Mouse (Mus musculus) testis, postnatal 10 days (tissue): ENCODE measurements around the gene Frzb.
A peak's percentile ranks its signal among the peaks of the same experiment; 100 is the strongest.
"Not testable (repeated sequence)": the region's sequence is repeated elsewhere in the genome, so short reads cannot be mapped to it uniquely, and the experiment has no call there.

ENCODE experiments used
- DNase-seq: peaks from one replicate; pipeline ENCODE4 v3.0.0; 2021; ENCODE audit warnings: low spot score

Frzb gene

DNA sequence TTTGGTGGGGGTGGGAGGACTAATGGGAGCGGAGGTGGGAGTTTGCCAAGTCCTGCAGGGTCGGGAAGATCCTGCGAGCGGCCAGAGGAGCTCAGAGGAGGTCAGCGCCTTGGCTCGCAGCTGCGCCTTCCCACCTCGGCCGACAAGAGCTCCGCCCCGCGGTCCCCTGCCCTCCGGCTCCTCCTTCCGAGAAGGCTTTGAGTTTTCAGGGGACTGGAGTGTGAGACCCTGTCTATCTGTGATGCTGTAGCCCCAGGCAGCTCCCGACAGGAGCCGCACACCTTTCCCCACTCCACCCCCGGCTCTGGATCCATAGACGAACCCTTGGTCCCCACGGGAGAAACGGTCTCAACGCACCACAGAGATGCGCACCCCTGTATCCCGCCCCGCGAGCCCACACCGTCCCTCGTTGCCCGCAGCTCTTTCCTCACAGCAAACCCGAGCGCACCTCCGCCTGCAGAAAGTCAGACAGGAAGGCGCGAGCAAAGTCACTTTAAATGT, at the start of gene Frzb:
Gene Frzb (minus strand): TSS at position 335 of the 501 bp plus-strand sequence.
- peak; percentile 76 for DNase-seq

DNA sequence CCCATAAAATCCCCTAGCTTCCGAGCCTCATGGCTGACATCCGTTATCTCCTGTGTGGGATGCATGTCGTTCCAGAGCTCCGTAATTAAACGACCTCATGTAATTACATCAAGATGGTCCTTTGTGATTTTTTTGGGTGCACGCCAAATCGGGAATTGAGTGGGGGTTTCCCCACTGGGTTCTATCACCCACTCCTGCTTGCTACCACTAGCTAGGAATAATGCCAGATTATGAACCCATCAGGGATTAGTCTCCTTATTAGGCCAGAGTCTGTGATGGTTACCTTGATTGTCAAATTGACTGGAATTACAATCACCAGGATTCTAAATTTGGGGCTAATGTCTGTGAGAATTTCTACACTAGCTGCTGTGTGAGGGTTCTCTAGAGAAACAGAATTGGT, 47.9 kb upstream of the Frzb start:
- DNase-seq: not testable (repeated sequence)

DNA sequence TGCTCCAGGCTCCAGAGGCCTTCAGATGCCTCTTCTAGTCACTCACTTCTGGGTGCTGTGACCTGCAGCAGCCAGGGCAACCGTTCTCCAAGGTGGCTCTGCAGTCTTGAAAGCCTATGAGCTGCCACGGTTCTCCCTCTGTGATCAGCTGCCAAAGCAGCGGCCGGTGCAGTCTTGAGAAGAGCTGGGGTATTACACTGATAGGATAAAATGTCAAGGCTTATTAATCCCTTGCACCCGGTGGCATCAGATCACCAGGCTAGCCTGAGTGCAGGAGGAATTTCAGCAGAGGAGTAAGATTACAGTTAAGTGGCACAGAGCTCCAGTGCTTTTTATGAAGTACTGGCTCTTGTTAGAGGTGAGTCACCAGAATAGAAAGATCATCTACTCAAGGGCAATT, 39.4 kb upstream of the Frzb start:
- DNase-seq: no peak

DNA sequence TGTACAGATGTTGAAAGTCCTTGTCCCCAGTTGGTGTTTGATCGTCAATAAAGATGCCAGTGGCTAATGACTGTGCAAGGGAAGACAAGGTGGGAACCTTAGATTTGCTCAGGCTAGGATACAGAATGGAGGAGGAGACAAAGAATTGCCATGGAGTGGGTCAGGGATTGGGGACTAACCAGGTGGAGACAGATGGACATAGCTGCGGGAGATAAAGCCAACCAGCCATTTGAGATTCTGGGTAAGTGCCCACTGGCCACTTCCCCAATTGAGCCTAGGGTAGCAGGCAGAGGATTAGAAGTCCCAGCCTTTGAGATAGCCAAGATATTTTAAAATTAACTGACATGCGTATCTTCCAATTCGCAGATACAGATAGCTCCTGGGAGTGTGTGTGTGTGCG, 37.5 kb upstream of the Frzb start:
- no peak for DNase-seq

DNA sequence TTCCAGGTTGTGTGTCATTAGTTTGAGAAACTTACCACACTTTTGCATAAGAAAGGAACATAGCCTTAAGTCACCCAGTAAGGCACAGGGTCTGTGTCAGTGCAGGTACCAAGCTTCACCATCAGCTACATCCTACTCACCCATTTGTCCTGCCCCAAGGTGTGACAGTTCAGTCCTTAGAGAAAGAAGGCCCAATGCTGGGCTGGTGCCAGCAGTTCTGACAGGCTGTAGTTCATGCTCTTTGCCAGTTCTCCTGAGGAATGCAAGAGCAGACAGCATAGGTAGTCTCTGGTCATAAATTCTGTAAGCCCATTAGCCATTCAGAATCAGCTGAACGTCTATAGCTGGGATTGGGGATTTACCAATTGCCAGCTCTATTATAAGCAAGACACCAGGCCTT, 28.4 kb upstream of the Frzb start:
- no peak for DNase-seq

DNA sequence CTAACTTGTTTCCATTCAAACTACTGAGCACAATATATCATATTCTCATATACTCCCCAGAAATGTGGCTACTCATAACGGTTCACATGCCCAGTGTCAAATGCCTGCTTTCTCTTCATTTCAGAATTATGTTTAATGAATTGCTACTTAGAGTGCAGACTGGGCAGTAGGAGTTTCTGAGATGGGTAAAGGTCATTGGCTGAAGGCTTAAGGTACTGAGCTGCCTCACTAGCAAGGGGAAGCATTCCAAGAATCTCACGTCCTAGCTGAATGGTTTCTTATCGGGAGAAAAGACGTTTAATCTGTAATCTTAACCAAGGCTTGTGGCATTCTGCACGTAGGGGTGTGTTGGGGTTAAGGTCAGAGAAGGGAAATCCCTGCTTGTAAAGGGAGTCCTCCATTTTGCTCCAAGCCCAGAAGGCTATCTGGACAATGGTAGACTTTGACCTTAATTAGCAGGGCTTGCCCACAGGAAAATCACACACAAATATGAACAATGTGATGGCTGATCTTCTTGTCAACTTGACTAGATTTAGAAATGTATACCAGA, 26.9 kb upstream of the Frzb start:
- no peak for DNase-seq

DNA sequence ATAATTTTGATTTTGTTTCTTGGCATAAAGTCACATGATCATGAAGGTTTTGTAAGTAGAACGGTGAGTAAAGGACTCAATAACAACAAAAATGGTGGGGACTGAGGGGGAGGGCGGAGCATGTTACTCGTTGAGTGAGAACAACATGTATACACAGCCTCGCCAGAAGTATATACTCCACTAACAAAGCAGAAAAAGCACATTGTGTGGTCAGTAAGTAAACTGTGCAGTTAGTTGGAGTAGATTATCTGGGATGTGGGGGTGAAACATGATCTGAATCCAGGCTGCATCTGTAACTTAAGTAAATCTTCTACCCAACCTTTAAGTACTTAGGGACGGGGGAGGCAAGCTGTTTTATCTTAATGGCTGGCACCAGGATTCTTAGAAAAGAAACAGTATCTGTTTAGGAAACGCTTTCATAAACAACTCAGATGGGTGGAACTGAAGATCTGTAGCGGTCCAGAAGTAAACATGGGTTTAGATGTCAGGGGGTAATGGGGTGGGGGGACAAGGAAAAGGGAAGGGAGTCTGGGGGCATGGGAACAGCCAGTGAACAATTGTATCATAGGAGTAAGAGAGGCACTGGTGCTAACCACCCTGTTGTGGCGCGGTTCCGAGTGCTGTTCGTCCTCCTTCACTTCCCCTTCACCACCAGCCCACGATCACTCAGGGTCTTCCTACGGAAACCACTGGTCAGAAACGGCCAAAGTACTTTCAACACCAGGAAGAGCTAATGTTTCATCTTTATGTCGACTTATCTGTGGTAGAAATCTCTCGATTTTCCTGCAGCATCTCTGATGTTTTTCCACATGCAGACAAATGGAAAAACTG, 18.8 kb upstream of the Frzb start:
- DNase-seq: no peak

DNA sequence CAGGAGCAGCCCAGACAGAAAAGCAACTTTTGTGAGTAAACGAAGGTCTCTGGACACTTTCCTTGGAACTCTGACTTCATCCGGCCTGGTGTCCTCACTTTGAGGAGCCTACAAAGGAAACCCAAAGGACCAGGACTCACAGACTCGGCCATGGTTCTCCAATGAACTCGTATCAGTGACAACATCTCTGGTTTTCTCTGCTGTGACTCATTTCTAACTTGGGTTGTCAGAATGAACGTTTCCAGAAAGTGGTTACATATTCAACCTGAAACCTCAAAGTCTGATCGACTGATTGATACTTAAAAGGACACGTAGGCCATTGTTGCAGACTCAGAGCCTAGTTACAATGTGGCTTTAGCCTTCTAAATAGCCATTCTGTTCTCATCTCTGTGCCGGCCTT, 14.4 kb upstream of the Frzb start:
- no peak for DNase-seq

DNA sequence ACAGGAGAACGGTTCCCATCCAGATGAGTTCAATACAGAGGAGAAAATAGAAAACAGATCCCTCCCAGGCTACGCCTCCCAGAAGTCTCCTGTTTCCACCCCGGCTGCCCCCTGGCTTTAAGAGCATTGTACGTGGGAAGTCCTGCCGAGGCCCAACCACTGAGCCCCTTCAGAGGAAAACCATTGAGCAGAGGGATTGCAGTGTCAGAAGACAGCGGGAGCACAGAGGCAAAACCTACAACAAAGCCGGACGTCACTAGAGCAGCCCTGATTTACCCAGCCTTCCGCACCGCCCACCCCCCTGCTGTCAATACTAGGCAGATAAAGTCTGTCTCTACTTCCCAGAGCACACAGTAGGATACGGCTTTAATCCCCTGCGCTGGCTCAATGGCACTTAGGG, 806 bp upstream of the Frzb start:
- DNase-seq: no peak

DNA sequence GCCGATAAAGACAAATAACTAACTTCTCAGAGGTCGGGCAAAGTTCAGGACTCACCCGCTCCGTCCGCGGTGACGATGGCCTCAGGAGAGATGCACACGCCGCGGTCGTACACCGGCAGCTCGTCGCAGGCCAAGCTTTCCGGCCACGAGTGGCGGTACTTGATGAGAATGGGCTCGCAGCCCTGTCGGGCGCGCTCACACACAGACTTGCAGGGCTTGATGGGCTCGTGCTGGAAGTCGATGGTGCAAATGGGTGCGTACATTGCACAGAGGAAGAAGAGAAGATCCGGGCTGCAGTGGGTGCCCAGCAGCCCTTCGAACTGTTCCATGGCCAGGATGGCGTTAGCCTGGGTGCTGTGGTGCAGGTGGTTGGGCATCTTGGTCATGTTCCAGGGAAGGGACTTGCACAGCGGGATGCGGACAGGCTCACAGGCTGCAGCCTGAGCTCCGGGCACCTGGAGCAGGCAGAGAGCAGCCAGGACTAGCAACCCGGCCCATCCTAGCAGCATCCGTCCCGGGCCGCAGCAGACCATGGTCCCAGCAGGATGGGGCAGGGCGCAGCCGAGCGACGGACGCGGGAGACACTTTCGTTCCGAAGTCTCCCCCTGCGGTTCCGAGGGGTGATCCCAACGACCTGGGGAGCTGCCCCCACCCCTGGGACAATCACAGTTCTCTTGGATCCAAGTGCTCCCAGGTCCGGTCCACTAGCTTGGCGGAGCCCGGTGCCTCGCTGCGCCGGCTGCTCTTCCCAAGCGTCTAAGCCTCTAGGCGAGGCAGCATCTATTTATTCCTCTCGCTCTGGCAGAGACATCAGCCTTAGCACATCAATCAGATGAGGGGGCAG, 895 bp downstream of the Frzb start:
- peak; percentile 58 for DNase-seq

DNA sequence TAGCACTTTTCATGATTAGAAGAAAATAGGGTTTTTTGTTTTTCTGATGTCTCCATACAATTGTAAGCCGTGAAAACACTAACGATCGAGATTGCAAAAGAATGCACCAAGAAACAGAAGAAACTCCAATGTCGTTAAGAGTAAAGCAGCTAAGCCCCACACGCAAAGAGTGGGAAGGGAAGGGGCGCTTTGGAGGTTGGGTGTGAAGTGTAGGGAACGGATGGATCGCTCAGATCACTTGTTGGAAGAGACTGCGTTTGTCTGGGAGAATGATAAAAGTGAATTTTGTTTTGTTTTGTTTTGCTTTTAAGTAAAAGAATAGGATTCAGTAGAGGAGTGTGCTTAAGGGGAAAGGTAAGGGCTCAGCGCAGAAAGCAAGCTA, 1.5 kb downstream of the Frzb start:
- no peak for DNase-seq

DNA sequence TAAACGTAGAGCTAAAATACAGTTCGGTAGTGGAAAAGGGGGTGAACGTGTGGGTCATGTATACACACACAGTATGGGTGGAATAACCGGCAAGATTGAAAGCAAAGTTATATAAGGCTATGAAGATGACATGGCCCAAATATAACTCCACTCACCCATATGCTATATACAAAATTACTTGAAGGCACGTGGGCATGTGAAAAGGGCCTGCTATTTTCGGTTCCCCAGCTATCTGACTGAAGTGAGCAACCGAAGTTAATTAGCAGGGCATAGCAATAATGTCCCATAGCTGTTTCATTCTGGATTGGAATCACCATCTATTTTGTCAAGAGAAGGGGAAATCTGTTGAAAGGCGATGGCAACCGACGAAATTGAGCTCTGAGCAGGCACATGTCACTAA, 1.9 kb downstream of the Frzb start:
- DNase-seq: no peak

DNA sequence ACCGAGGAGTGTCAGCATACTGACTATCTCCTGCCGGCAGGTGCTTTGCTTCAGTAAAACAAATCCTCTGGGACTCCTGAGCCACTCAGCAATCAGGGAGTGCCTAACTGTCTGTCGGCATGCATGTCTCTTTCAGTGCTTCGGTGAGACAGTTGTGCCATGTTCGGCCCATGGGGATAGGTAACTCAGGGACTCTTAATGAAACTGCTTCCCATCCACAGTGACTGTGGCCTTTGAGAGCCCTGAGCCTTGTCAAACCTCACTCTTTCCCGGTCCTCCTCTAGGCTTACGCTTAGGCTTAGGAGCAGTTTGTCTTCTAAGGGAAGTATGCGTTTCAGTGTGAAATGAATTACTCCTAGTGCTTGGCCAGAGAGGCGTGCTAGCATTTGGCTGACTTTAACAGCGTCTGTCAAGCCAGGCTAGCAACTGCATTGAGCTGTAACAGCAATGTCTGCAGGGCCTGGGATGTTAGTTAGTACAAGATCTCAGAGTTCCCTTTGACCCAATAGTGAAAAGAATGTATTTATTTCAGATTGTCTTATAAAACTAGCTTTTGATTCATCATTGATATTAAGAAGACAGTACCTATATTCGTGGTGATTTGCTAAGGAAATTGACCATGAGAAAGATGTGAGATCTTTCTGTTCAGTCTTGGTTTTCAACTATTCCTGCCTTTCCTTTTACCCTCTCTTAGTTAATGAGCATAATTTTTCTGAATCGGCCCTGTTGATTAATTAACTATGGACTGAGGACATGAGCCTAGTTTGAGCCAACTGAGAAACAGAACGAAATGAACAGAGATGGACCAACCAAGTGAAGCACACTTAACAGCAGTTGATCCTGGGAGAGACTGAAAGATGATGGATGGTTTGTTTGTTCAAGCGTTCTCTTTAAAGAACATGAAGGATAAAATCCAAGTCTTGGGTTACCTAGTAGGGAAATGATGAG, 2.7 kb downstream of the Frzb start:
- DNase-seq: no peak

DNA sequence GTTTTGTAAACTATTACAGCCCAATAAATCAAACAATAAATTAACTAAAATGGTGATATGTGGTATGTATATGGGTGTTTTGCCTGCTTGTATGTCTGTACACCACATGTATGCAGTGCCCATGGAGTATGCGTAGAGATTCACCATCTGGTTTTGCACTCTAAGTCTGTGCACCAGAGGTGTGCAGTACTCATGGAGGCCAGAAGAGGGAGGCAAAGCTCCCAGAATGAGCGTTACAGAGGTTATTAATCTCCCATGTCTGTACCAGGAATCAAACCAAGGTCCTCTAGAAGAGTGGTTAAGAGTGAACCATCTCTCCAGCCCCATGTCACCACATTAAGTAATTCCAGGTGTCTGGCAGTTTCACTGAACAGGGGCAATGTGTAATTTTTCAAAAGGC, 3.5 kb downstream of the Frzb start:
- DNase-seq: no peak

DNA sequence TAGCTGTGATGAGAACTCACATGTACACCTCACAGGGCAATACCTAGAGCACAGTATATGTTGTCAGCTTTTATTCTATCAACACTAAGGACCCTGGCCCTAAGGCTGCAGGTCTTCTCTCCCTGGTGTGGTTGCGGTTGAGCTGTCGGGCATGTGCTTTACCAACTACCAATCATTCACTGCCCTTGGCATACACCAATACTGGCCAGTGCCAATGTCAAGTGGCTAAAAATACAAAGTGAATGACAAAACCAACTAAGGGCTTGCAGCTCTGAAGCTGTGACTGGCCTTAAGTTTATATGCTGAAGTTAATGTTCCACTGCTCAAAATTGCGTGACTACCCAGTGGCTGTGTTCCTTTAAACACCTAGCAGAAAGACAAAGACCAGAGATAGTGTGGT, 6.0 kb downstream of the Frzb start:
- no peak for DNase-seq

DNA sequence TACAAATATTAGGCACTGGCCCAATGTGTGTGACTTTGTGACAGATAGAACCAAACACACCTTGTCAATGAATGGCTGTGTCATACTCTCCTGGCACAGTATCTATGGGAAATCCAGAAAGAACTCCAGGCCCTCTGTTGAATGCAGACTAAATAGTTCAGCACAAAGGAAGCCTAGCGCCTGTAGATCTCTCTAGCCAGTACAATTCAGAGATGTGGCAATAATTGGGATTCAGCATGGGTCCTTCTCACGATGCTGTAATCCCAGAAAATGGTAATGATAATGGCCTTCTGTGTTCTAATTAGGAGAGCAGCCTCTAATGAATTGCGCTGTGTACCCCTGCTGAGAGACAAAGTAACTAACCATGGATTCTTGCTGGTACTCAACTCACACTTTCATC, 8.6 kb downstream of the Frzb start:
- DNase-seq: no peak

DNA sequence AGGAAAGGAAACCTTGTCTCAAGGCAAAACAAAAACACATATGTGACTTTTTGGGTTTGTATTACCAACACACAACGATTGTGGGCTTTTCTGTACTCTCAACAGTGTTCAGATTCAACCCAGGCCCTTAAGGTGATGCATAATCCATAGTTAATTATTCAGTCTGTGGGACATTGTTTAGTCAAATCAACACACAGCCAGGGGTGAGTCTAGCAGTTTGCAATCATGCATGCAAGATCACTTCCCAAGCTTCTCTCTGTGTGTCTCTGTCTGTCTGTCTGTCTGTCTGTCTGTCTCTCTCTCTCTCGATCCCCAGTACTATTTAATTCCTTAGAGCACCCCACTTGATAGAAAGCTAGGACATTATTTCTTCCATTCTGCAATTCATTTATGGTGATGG, 10.0 kb downstream of the Frzb start:
- no peak for DNase-seq

DNA sequence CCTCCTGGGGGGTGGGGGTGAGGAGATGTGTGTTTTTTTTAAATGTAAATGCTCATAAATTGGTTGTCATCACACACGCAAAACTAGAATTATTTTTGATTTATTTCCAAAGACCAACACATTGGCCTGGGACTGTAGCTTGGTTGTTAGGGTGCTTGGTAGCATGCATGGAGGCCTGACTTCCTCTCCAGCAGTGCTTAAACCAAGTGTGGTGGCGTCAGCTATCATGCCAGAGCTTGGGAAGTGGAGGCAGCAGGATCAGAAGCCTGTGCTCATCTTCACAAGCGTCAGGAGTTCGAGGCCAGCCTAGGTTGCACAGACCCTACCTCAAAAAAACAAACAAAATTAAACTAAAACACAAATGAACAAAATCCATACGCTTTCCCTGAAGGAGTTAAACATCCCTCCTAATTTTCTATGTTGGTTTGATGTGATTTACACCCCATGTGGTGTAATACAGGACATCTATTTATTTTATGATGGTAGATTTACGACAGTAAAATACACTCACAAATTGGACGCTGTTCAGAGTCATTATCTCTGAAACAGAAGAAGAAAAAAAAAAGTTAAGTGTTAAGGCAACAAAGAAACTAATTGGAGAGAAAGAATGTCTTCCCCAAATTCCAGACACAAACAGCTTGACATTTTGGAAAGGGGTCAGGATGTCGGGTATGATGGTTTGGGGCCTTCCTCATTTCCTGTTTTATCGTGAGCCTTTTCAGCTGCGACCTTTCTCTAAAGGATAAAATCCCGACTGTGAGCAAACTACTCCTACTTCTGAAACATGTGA, 12.4 kb downstream of the Frzb start:
- DNase-seq: no peak

DNA sequence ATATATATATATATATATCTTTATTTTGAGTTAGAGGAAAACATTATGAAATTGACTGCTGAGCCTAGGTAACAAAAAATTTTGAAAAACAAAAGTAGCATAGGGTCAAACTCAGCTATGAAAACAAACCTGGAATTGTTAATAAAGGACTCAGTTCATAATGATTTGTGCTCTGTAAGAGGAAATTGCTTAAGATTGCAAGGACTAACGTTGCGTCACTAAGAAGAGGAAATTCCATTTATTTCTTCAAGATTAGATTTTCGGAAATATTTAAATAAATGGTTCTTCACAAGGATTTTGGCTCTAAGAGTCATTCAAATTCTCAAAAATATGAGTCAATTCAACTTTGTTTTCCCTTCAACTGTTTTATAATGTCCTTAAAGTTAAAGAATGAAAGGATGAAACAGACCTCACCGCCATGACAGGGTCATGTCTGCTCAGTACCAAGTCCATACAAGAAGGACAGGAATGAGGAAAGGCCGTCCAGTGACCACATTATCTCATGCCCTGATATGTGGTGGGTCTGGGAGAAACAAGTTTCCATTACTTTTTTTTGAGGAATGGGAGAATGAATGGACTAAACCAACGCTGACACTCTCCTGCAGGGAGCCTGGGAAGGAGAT, 14.1 kb downstream of the Frzb start:
- DNase-seq: no peak

DNA sequence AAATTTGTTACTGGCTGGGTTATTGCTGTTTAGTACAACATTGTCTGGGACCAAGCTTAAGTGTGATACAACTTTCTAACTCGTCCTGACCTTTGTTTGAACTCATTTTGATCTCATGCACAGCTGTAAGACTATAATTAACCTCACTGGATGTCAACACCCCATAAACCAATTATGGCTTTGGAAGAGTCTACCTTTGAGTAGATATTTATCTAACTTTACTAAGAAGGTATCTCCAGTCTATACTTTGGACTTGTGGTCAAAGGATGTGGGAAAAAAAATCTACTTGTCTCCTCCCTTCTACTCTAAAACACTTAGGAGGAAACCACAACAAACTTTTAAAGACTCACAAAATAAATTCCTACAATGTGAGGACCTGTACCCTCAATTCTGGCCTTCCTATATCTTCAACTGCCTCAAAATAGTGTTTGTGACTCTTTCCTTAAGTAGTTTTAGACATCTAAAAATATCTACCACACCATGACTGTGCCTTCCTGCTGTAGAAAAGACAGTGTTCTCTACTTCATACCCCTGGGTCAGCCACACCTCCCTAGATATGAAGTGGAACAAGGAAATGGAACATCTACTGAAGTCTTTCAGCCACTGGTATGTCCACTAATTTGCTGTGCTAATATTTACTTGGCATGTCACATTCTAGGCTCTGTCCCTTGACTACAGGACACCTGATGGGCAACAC, 16.9 kb downstream of the Frzb start:
- no peak for DNase-seq
